In the genomic region with DNA sequence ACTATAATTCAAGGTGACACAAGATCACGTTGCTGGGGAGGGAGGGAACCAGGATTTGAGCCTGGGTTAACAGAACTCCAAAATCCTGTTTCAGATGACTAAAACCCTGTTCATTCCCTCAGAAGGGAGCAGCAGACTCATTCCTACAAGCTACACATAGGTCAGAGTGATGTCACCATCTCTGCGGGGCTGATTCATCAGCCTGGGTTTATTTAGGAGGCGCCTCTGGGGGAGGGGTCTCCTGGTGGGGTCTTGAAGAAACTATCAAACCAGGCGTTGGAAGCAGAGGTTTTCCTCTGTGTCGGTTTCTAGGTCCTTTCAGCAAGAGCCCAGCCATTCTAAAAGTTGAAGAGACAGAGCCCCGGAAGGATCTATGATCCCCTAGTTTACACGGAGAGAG, we compare ENCODE assay signal across 8 mouse cellular contexts. TPM values are rescaled to one million over a fixed set of nuclear protein-coding genes. Genes with fewer than 3 reads are reported as not detected.
DNase-seq lines count a peak whose midpoint lies in the region; ATAC-seq and TF ChIP-seq lines count a peak whose summit lies in the region.

No protein-coding gene starts in this region.

- H3K4me1 ChIP-seq in liver, embryonic 11.5 days (replicated peaks; ENCODE audit: control insufficient read depth, insufficient read depth, low read length): peaks cover 27% of the 10 kb centered on the region
- peaks cover 3% of the 10 kb centered on the region; the same call in 1 of the 2 replicates for H3K4me1 ChIP-seq in embryonic facial prominence, embryonic 11.5 days (ENCODE audit: control insufficient read depth, insufficient read depth, low read length)
- peaks cover 8% of the 10 kb centered on the region; the same call in 1 of the 2 replicates for H3K4me1 ChIP-seq in hindbrain, postnatal 0 days (ENCODE audit: insufficient read depth, low read length)
- H3K4me1 ChIP-seq in neural tube, embryonic 12.5 days: peaks cover 19% of the 10 kb centered on the region
- peaks cover 9% of the 10 kb centered on the region for H3K4me1 ChIP-seq in cerebellum, adult 2 months (ENCODE audit: control insufficient read depth, insufficient read depth, low read length)

- H3K27me3 ChIP-seq in liver, embryonic 11.5 days (replicated peaks; ENCODE audit: control insufficient read depth, insufficient read depth, low read length): no peaks in the 10 kb centered on the region
- H3K27me3 ChIP-seq in embryonic facial prominence, embryonic 11.5 days (ENCODE audit: control insufficient read depth, insufficient read depth, low read length): no peaks in the 10 kb centered on the region
- H3K27me3 ChIP-seq in hindbrain, postnatal 0 days (ENCODE audit: insufficient read depth, low read length): no peaks in the 10 kb centered on the region
- 0 out of 2 replicates have a peak, but pooled peaks cover 6% of the 10 kb centered on the region for H3K27me3 ChIP-seq in neural tube, embryonic 12.5 days (replicated peaks)
- H3K27me3 ChIP-seq in cerebellum, adult 2 months (ENCODE audit: control insufficient read depth, insufficient read depth, low read length): no peaks in the 10 kb centered on the region

- H3K9ac ChIP-seq in liver, embryonic 11.5 days (ENCODE audit: low read depth, low read length): no peak overlapping the region
- no peak overlapping the region; the same call in 1 of the 2 replicates for H3K9ac ChIP-seq in embryonic facial prominence, embryonic 11.5 days (replicated peaks; ENCODE audit: low read length)
- H3K9ac ChIP-seq in hindbrain, postnatal 0 days (replicated peaks; ENCODE audit: low read length): no peak overlapping the region
- peak overlapping the region; percentile 95; the same call in 1 of the 2 replicates for H3K9ac ChIP-seq in neural tube, embryonic 12.5 days

- peak overlapping the region; percentile 84 for H3K4me3 ChIP-seq in liver, embryonic 11.5 days (ENCODE audit: low read depth, low read length)
- H3K4me3 ChIP-seq in embryonic facial prominence, embryonic 11.5 days (ENCODE audit: low read depth, low read length): peak overlapping the region; percentile 92
- H3K4me3 ChIP-seq in hindbrain, postnatal 0 days (ENCODE audit: low read length): 0 out of 2 replicates have a peak overlapping the region, but pooled peaks have one; percentile 62
- H3K4me3 ChIP-seq in neural tube, embryonic 12.5 days: peak overlapping the region; percentile 87; the same call in 1 of the 2 replicates
- no peak overlapping the region for H3K4me3 ChIP-seq in cerebellum, adult 2 months (replicated peaks; ENCODE audit: insufficient read depth, low read depth, low read length)

- intact Hi-C loops in left cerebral cortex, postnatal 25 days (cut with DNase I): no loop called here

- TF ChIP-seq POLR2A in cerebellum, adult 2 months (IDR thresholded peaks at IDR 0.05; ENCODE audit: borderline replicate concordance, insufficient read depth, low read length): no peak

- DNase-seq in liver, embryonic 11.5 days (ENCODE audit: low spot score): no peak
- DNase-seq in liver: no peak
- peak; percentile 26 for DNase-seq in embryonic facial prominence, embryonic 11.5 days (ENCODE audit: low spot score)
- DNase-seq in hindbrain, postnatal 0 days (ENCODE audit: low spot score): peak; percentile 11
- DNase-seq in left cerebral cortex, postnatal 25 days (ENCODE audit: low spot score in 2 of 2): no peak
- DNase-seq in cerebellum, adult 2 months: no peak
- DNase-seq in left cerebral cortex, adult 8-10 months (ENCODE audit: low spot score in 2 of 2): no peak

- no peak for ATAC-seq in liver, embryonic 11.5 days (replicated peaks; ENCODE audit: low FRiP score)
- ATAC-seq in embryonic facial prominence, embryonic 11.5 days (replicated peaks; ENCODE audit: insufficient number of reproducible peaks, low FRiP score, low TSS enrichment, low read depth): no peak
- no peak for ATAC-seq in hindbrain, postnatal 0 days
- ATAC-seq in neural tube, embryonic 12.5 days (ENCODE audit: low FRiP score, low read depth): no peak

- peak overlapping the region; percentile 99 for H3K4me2 ChIP-seq in liver, embryonic 11.5 days
- H3K4me2 ChIP-seq in embryonic facial prominence, embryonic 11.5 days (ENCODE audit: low read depth, low read length): peak overlapping the region; percentile 98
- H3K4me2 ChIP-seq in hindbrain, postnatal 0 days (ENCODE audit: low read depth, low read length): peak overlapping the region; percentile 84
- H3K4me2 ChIP-seq in neural tube, embryonic 12.5 days (replicated peaks): peak overlapping the region; percentile 92

- H3K27ac ChIP-seq in liver, embryonic 11.5 days (ENCODE audit: low read depth, low read length): peak overlapping the region; percentile 40; the same call in 1 of the 2 replicates
- H3K27ac ChIP-seq in embryonic facial prominence, embryonic 11.5 days (replicated peaks; ENCODE audit: low read depth, low read length): peak overlapping the region; percentile 59; the same call in 1 of the 2 replicates
- peak overlapping the region; percentile 81 for H3K27ac ChIP-seq in hindbrain, postnatal 0 days
- no peak overlapping the region for H3K27ac ChIP-seq in neural tube, embryonic 12.5 days
- no peak overlapping the region for H3K27ac ChIP-seq in cerebellum, adult 2 months (ENCODE audit: insufficient read depth, low read length)

- no peaks in the 10 kb centered on the region for H3K36me3 ChIP-seq in liver, embryonic 11.5 days (ENCODE audit: control insufficient read depth, insufficient read depth, low read length)
- no peaks in the 10 kb centered on the region for H3K36me3 ChIP-seq in embryonic facial prominence, embryonic 11.5 days (replicated peaks; ENCODE audit: control insufficient read depth, insufficient read depth, low read depth, low read length)
- H3K36me3 ChIP-seq in hindbrain, postnatal 0 days (ENCODE audit: insufficient read depth, low read length): no peaks in the 10 kb centered on the region
- 0 out of 2 replicates have a peak, but pooled peaks cover 4% of the 10 kb centered on the region for H3K36me3 ChIP-seq in neural tube, embryonic 12.5 days

- WGBS in liver, embryonic 11.5 days: 28% methylated on average over 7 of the region's 7 CpGs
- 21% methylated on average over 7 of the region's 7 CpGs for whole genome bisulfite sequencing in embryonic facial prominence, embryonic 11.5 days
- WGBS in hindbrain, postnatal 0 days: 20% methylated on average over 7 of the region's 7 CpGs
- WGBS in neural tube, embryonic 12.5 days: 20% methylated on average over 7 of the region's 7 CpGs
- WGBS in cerebellum, adult 2 months: 29% methylated on average over 7 of the region's 7 CpGs

- H3K9me3 ChIP-seq in liver, embryonic 11.5 days (ENCODE audit: control insufficient read depth, low read length): no peaks in the 10 kb centered on the region
- no peaks in the 10 kb centered on the region for H3K9me3 ChIP-seq in embryonic facial prominence, embryonic 11.5 days (replicated peaks; ENCODE audit: control insufficient read depth, low read length)
- no peaks in the 10 kb centered on the region for H3K9me3 ChIP-seq in hindbrain, postnatal 0 days (ENCODE audit: low read length)
- no peaks in the 10 kb centered on the region for H3K9me3 ChIP-seq in neural tube, embryonic 12.5 days

- TF ChIP-seq CTCF in hindbrain, postnatal 0 days (IDR thresholded peaks at IDR 0.05; ENCODE audit: low read depth): no peak
- no peak for TF ChIP-seq CTCF in cerebellum, adult 2 months (IDR thresholded peaks at IDR 0.05; ENCODE audit: borderline replicate concordance, insufficient read depth, low read depth, low read length)

RNA-seq across cellular contexts. Expression of a gene that starts 0.7 kb away (rescaled TPM):
- polyA plus RNA-seq in liver, embryonic 11.5 days (2014; fragmentation: Nextera tagmentation; extraction: Ambion mirVana): 4.1 and 5.7 TPM in 2 replicates
- polyA plus RNA-seq in embryonic facial prominence, embryonic 11.5 days (2014; fragmentation: Nextera tagmentation; extraction: Ambion mirVana): 4.9 and 5.1 TPM in 2 replicates
- total RNA-seq in hindbrain, postnatal 0 days (2014; rRNA removed): 28.1 and 36.4 TPM in 2 replicates
- polyA plus RNA-seq in hindbrain, postnatal 0 days (2015; fragmentation: Nextera tagmentation; extraction: Ambion mirVana): 8.0 and 9.5 TPM in 2 replicates
- 12.0 and 12.5 TPM in 2 replicates for polyA plus RNA-seq in neural tube, embryonic 12.5 days (2016; fragmentation: Nextera tagmentation; extraction: Ambion mirVana)
- 10 to 100 TPM; 23.8 to 24.1 TPM for total RNA-seq in left cerebral cortex, postnatal 25 days (2021)
- polyA plus RNA-seq in cerebellum, adult 2 months (2012; rRNA removed): 35.9 and 37.0 TPM in 2 replicates
- 10 to 100 TPM; 28.9 to 32.0 (median 30.4) TPM for total RNA-seq in left cerebral cortex, adult 8-10 months (2022)

RNA-seq across cellular contexts. Expression of a gene that starts 32.8 kb away (rescaled TPM):
- polyA plus RNA-seq in liver, embryonic 11.5 days (2014; fragmentation: Nextera tagmentation; extraction: Ambion mirVana): 432 and 463 TPM in 2 replicates
- 388 and 414 TPM in 2 replicates for polyA plus RNA-seq in embryonic facial prominence, embryonic 11.5 days (2014; fragmentation: Nextera tagmentation; extraction: Ambion mirVana)
- 49.9 and 50.1 TPM in 2 replicates for total RNA-seq in hindbrain, postnatal 0 days (2014; rRNA removed)
- polyA plus RNA-seq in hindbrain, postnatal 0 days (2015; fragmentation: Nextera tagmentation; extraction: Ambion mirVana): 326 and 334 TPM in 2 replicates
- 318 and 338 TPM in 2 replicates for polyA plus RNA-seq in neural tube, embryonic 12.5 days (2016; fragmentation: Nextera tagmentation; extraction: Ambion mirVana)
- 100 to 1,000 TPM in 1 of 2 experiments, 10 to 100 TPM in 1; 98.4 to 106 TPM for total RNA-seq in left cerebral cortex, postnatal 25 days (2021)
- 107 and 110 TPM in 2 replicates for polyA plus RNA-seq in cerebellum, adult 2 months (2012; rRNA removed)
- total RNA-seq in left cerebral cortex, adult 8-10 months (2022): 100 to 1,000 TPM in 2 of 4 experiments, 10 to 100 TPM in 2; 83.7 to 108 (median 99.6) TPM

RNA-seq across cellular contexts. Expression of a gene that starts 33.0 kb away (rescaled TPM):
- 257 and 291 TPM in 2 replicates for polyA plus RNA-seq in liver, embryonic 11.5 days (2014; fragmentation: Nextera tagmentation; extraction: Ambion mirVana)
- polyA plus RNA-seq in embryonic facial prominence, embryonic 11.5 days (2014; fragmentation: Nextera tagmentation; extraction: Ambion mirVana): 286 and 292 TPM in 2 replicates
- 221 and 229 TPM in 2 replicates for total RNA-seq in hindbrain, postnatal 0 days (2014; rRNA removed)
- polyA plus RNA-seq in hindbrain, postnatal 0 days (2015; fragmentation: Nextera tagmentation; extraction: Ambion mirVana): 163 and 164 TPM in 2 replicates
- 197 and 205 TPM in 2 replicates for polyA plus RNA-seq in neural tube, embryonic 12.5 days (2016; fragmentation: Nextera tagmentation; extraction: Ambion mirVana)
- 10 to 100 TPM; 66.3 to 69.3 TPM for total RNA-seq in left cerebral cortex, postnatal 25 days (2021)
- 88.1 and 93.0 TPM in 2 replicates for polyA plus RNA-seq in cerebellum, adult 2 months (2012; rRNA removed)
- total RNA-seq in left cerebral cortex, adult 8-10 months (2022): 10 to 100 TPM; 73.8 to 77.0 (median 75.3) TPM

RNA-seq across cellular contexts. Expression of a gene that starts 33.1 kb away (rescaled TPM):
- polyA plus RNA-seq in liver, embryonic 11.5 days (2014; fragmentation: Nextera tagmentation; extraction: Ambion mirVana): 1.8 and 2.2 TPM in 2 replicates
- polyA plus RNA-seq in embryonic facial prominence, embryonic 11.5 days (2014; fragmentation: Nextera tagmentation; extraction: Ambion mirVana): 6.8 and 7.9 TPM in 2 replicates
- 6.0 and 10.1 TPM in 2 replicates for total RNA-seq in hindbrain, postnatal 0 days (2014; rRNA removed)
- 18.0 and 21.4 TPM in 2 replicates for polyA plus RNA-seq in hindbrain, postnatal 0 days (2015; fragmentation: Nextera tagmentation; extraction: Ambion mirVana)
- 9.4 and 11.7 TPM in 2 replicates for polyA plus RNA-seq in neural tube, embryonic 12.5 days (2016; fragmentation: Nextera tagmentation; extraction: Ambion mirVana)
- 10 to 100 TPM; 11.7 to 12.2 TPM for total RNA-seq in left cerebral cortex, postnatal 25 days (2021)
- polyA plus RNA-seq in cerebellum, adult 2 months (2012; rRNA removed): 6.7 and 10.8 TPM in 2 replicates
- total RNA-seq in left cerebral cortex, adult 8-10 months (2022): 10 to 100 TPM; 10.1 to 14.4 (median 11.3) TPM

RNA-seq across cellular contexts. Expression of a gene that starts 45.3 kb away (rescaled TPM):
- polyA plus RNA-seq in liver, embryonic 11.5 days (2014; fragmentation: Nextera tagmentation; extraction: Ambion mirVana): 57.2 and 61.5 TPM in 2 replicates
- polyA plus RNA-seq in embryonic facial prominence, embryonic 11.5 days (2014; fragmentation: Nextera tagmentation; extraction: Ambion mirVana): 42.8 and 56.2 TPM in 2 replicates
- 60.4 and 62.5 TPM in 2 replicates for total RNA-seq in hindbrain, postnatal 0 days (2014; rRNA removed)
- 36.7 and 42.4 TPM in 2 replicates for polyA plus RNA-seq in hindbrain, postnatal 0 days (2015; fragmentation: Nextera tagmentation; extraction: Ambion mirVana)
- 62.5 and 64.2 TPM in 2 replicates for polyA plus RNA-seq in neural tube, embryonic 12.5 days (2016; fragmentation: Nextera tagmentation; extraction: Ambion mirVana)
- 10 to 100 TPM; 19.1 to 21.1 TPM for total RNA-seq in left cerebral cortex, postnatal 25 days (2021)
- 40.7 and 42.8 TPM in 2 replicates for polyA plus RNA-seq in cerebellum, adult 2 months (2012; rRNA removed)
- 10 to 100 TPM; 16.5 to 20.1 (median 18.4) TPM for total RNA-seq in left cerebral cortex, adult 8-10 months (2022)

Comparison
In these comparisons a context has a peak if more than half of its experiments do, and no peak if none do; other contexts are left out.
1. DNase-seq: peak in embryonic facial prominence, embryonic 11.5 days (single experiment) and hindbrain, postnatal 0 days (single experiment); none in liver, embryonic 11.5 days (single experiment), liver (single experiment), left cerebral cortex, postnatal 25 days (0 of 2), cerebellum, adult 2 months (0 of 2) and left cerebral cortex, adult 8-10 months (0 of 2).
2. H3K27ac ChIP-seq: peak in liver, embryonic 11.5 days (single experiment), embryonic facial prominence, embryonic 11.5 days (single experiment) and hindbrain, postnatal 0 days (single experiment); none in neural tube, embryonic 12.5 days (single experiment) and cerebellum, adult 2 months (single experiment).
3. Peak in every context shown above with its lines, with median percentiles within 50 percentile points of each other: H3K4me2 ChIP-seq.